Mouse (Mus musculus): Measurements from ENCODE around the gene Rps6ka5. TPM values are rescaled to one million over a fixed set of nuclear protein-coding genes. Genes with fewer than 3 reads are reported as not detected.
A peak's percentile ranks its signal among the peaks of the same experiment; 100 is the strongest.

Rps6ka5 gene
- 1.7 and 2.0 TPM in 2 replicates for polyA plus RNA-seq (2012; rRNA removed)

GRCm38 (mm10) chr12:100726651-100727050, at the start of gene Rps6ka5:
TSS of gene Rps6ka5 (minus strand) at chr12:100726983.
- 92% methylated on average over 4 of the region's 4 CpGs for WGBS
- no peak for DNase-seq
- Histone ChIP-seq H3K4me3 (replicated peaks; ENCODE audit: extremely low read depth, low read depth, low read length) (no peak within 1 kb of the TSS), H3K4me1 (ENCODE audit: control insufficient read depth, insufficient read depth, low read length) (peaks cover 6% of the 10 kb centered on the region; the same call in 1 of the 2 replicates)
- no peak for TF ChIP-seq POLR2A (IDR thresholded peaks at IDR 0.05; ENCODE audit: borderline replicate concordance, extremely low read depth, low read depth, low read length)
- TF ChIP-seq CTCF (IDR thresholded peaks at IDR 0.05; ENCODE audit: insufficient read depth, low read length) = no peak

- H3K4me3 ChIP-seq (replicated peaks; ENCODE audit: extremely low read depth, low read depth, low read length) = no peak overlapping the region
- peaks cover 17% of the 10 kb centered on the region for H3K4me1 ChIP-seq (ENCODE audit: control insufficient read depth, insufficient read depth, low read length)
- DNase-seq = no peak
- 48% methylated on average over 8 of the region's 8 CpGs for WGBS
- TF ChIP-seq CTCF (IDR thresholded peaks at IDR 0.05; ENCODE audit: insufficient read depth, low read length) = no peak
- no peak for TF ChIP-seq POLR2A (IDR thresholded peaks at IDR 0.05; ENCODE audit: borderline replicate concordance, extremely low read depth, low read depth, low read length)
Observed at GRCm38 (mm10) chr12:100775911-100776581, 49.3 kb upstream of the Rps6ka5 start.

GRCm38 (mm10) chr12:100775291-100775690, 48.5 kb upstream of the Rps6ka5 start:
- TF ChIP-seq POLR2A (IDR thresholded peaks at IDR 0.05; ENCODE audit: borderline replicate concordance, extremely low read depth, low read depth, low read length) = no peak
- no peak for TF ChIP-seq CTCF (IDR thresholded peaks at IDR 0.05; ENCODE audit: insufficient read depth, low read length)
- H3K4me1 ChIP-seq (ENCODE audit: control insufficient read depth, insufficient read depth, low read length) = peaks cover 17% of the 10 kb centered on the region
- DNase-seq = no peak
- no peak overlapping the region for H3K4me3 ChIP-seq (replicated peaks; ENCODE audit: extremely low read depth, low read depth, low read length)

GRCm38 (mm10) chr12:100774756-100775155, 48.0 kb upstream of the Rps6ka5 start:
- WGBS = 52% methylated on average over 7 of the region's 7 CpGs
- peaks cover 17% of the 10 kb centered on the region for H3K4me1 ChIP-seq (ENCODE audit: control insufficient read depth, insufficient read depth, low read length)
- no peak for DNase-seq

GRCm38 (mm10) chr12:100772230-100772984, 45.6 kb upstream of the Rps6ka5 start:
- WGBS = 13% methylated on average over 7 of the region's 7 CpGs
- peaks cover 11% of the 10 kb centered on the region; the same call in 1 of the 2 replicates for H3K4me1 ChIP-seq (ENCODE audit: control insufficient read depth, insufficient read depth, low read length)
- no peak for DNase-seq
- no peak overlapping the region for H3K4me3 ChIP-seq (replicated peaks; ENCODE audit: extremely low read depth, low read depth, low read length)
- TF ChIP-seq CTCF (IDR thresholded peaks at IDR 0.05; ENCODE audit: insufficient read depth, low read length) = peak; percentile 52; the same call in 1 of the 2 replicates
- no peak for TF ChIP-seq POLR2A (IDR thresholded peaks at IDR 0.05; ENCODE audit: borderline replicate concordance, extremely low read depth, low read depth, low read length)

More at GRCm38 (mm10) chr12:100774756-100775155, 48.0 kb upstream of the Rps6ka5 start:
- H3K4me3 ChIP-seq (replicated peaks; ENCODE audit: extremely low read depth, low read depth, low read length) = no peak overlapping the region
- TF ChIP-seq CTCF (IDR thresholded peaks at IDR 0.05; ENCODE audit: insufficient read depth, low read length) = no peak
- no peak for TF ChIP-seq POLR2A (IDR thresholded peaks at IDR 0.05; ENCODE audit: borderline replicate concordance, extremely low read depth, low read depth, low read length)

GRCm38 (mm10) chr12:100770765-100771164, 44.0 kb upstream of the Rps6ka5 start:
- DNase-seq = no peak
- 58% methylated on average over 3 of the region's 3 CpGs for WGBS
- no peak overlapping the region for H3K4me3 ChIP-seq (replicated peaks; ENCODE audit: extremely low read depth, low read depth, low read length)
- peaks cover 5% of the 10 kb centered on the region; the same call in 1 of the 2 replicates for H3K4me1 ChIP-seq (ENCODE audit: control insufficient read depth, insufficient read depth, low read length)
- TF ChIP-seq CTCF (IDR thresholded peaks at IDR 0.05; ENCODE audit: insufficient read depth, low read length) (no peak), POLR2A (IDR thresholded peaks at IDR 0.05; ENCODE audit: borderline replicate concordance, extremely low read depth, low read depth, low read length) (no peak)

GRCm38 (mm10) chr12:100769871-100770270, 43.1 kb upstream of the Rps6ka5 start:
- 89% methylated on average over 6 of the region's 6 CpGs for WGBS

GRCm38 (mm10) chr12:100764329-100765018, 37.7 kb upstream of the Rps6ka5 start:
- Histone ChIP-seq H3K4me3 (replicated peaks; ENCODE audit: extremely low read depth, low read depth, low read length) (no peak overlapping the region), H3K4me1 (ENCODE audit: control insufficient read depth, insufficient read depth, low read length) (peaks cover 2% of the 10 kb centered on the region; the same call in 1 of the 2 replicates)
- 26% methylated on average over 13 of the region's 13 CpGs for whole genome bisulfite sequencing
- DNase-seq = no peak
- no peak for TF ChIP-seq CTCF (IDR thresholded peaks at IDR 0.05; ENCODE audit: insufficient read depth, low read length)
- TF ChIP-seq POLR2A (IDR thresholded peaks at IDR 0.05; ENCODE audit: borderline replicate concordance, extremely low read depth, low read depth, low read length) = no peak

More at GRCm38 (mm10) chr12:100769871-100770270, 43.1 kb upstream of the Rps6ka5 start:
- DNase-seq = no peak
- H3K4me3 ChIP-seq (replicated peaks; ENCODE audit: extremely low read depth, low read depth, low read length) = no peak overlapping the region
- TF ChIP-seq POLR2A (IDR thresholded peaks at IDR 0.05; ENCODE audit: borderline replicate concordance, extremely low read depth, low read depth, low read length) (no peak), CTCF (IDR thresholded peaks at IDR 0.05; ENCODE audit: insufficient read depth, low read length) (no peak)
- H3K4me1 ChIP-seq (ENCODE audit: control insufficient read depth, insufficient read depth, low read length) = peaks cover 6% of the 10 kb centered on the region
